Mouse (Mus musculus): ENCODE results near the gene Prrg2. TPM values are rescaled to one million over a fixed set of nuclear protein-coding genes. Genes with fewer than 3 reads are reported as not detected.

Gene Prrg2
- polyA plus RNA-seq, 1 experiment from 2014 or later = 14.5 TPM

GRCm38 (mm10) chr7:45072230-45072629, 9.8 kb upstream of the Prrg2 start:
- no peak for ATAC-seq

DNA sequence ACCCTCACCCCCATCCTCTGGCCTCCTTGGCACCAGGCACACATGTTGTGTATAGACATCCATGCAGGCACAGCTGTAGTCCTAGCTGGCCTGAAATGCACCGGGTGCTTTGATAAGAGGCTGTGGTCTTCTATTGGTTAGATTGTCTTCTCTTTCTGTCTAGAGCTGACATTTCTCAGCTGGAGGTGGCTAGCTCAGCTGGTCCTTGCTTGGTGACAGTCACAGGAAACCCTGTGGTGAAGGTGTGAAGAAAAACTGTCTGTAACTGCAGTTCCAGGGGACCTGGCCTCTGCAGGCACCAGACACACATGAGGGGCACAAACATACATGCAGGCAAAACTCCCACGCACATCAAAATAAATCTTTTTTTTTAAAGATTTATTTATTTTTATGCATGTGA, 7.2 kb upstream of the Prrg2 start:
- Histone ChIP-seq H3K4me3 (replicated peaks) (no peak overlapping the region), H3K4me1 (replicated peaks) (0 out of 2 replicates have a peak, but pooled peaks cover 2% of the 10 kb centered on the region), H3K4me2 (replicated peaks) (no peak overlapping the region), H3K9ac (replicated peaks) (no peak overlapping the region), H3K36me3 (peaks cover 12% of the 10 kb centered on the region), H3K9me3 (no peaks in the 10 kb centered on the region), H3K27me3 (no peaks in the 10 kb centered on the region), H3K27ac (no peak overlapping the region)
- WGBS = 95% methylated on average over 2 of the region's 2 CpGs
- ATAC-seq = no peak

More at GRCm38 (mm10) chr7:45072230-45072629, 9.8 kb upstream of the Prrg2 start:
- Histone ChIP-seq H3K27me3 (no peaks in the 10 kb centered on the region), H3K4me1 (replicated peaks) (no peaks in the 10 kb centered on the region), H3K9me3 (no peaks in the 10 kb centered on the region), H3K27ac (no peak overlapping the region), H3K36me3 (peaks cover 37% of the 10 kb centered on the region), H3K9ac (replicated peaks) (no peak overlapping the region), H3K4me2 (replicated peaks) (no peak overlapping the region), H3K4me3 (replicated peaks) (no peak overlapping the region)
- 70% methylated on average over 2 of the region's 2 CpGs for WGBS

DNA sequence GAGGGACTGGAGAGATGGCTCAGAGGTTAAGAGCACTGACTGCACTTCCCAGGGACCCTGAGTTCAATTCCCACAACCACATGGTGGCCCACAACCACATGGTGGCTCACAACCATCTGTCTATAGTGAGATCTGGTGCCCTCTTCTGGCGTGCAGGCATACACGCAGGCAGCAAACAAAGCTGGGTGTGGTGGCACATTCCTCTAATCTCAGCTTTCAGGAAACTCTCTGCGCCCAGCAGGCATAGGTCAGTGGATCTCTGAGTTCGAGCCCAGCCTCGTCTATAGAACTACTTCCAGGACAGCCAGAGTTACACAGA, 5.5 kb upstream of the Prrg2 start:
- H3K27me3 ChIP-seq = no peaks in the 10 kb centered on the region
- H3K9ac ChIP-seq (replicated peaks) = no peak overlapping the region
- H3K36me3 ChIP-seq = no peaks in the 10 kb centered on the region
- no peaks in the 10 kb centered on the region for H3K9me3 ChIP-seq
- no peak overlapping the region for H3K4me2 ChIP-seq (replicated peaks)
- H3K27ac ChIP-seq = no peak overlapping the region
- H3K4me3 ChIP-seq (replicated peaks) = no peak overlapping the region
- no peak for ATAC-seq
- peaks cover 15% of the 10 kb centered on the region for H3K4me1 ChIP-seq (replicated peaks)
- 30% methylated on average over 5 of the region's 5 CpGs for WGBS

- Histone ChIP-seq H3K4me2 (replicated peaks) (no peak overlapping the region), H3K9ac (replicated peaks) (no peak overlapping the region), H3K4me1 (replicated peaks) (peaks cover 15% of the 10 kb centered on the region), H3K4me3 (replicated peaks) (no peak overlapping the region), H3K36me3 (no peaks in the 10 kb centered on the region), H3K27me3 (no peaks in the 10 kb centered on the region), H3K27ac (no peak overlapping the region), H3K9me3 (no peaks in the 10 kb centered on the region)
- WGBS = 82% methylated on average over 4 of the region's 4 CpGs
- no peak for ATAC-seq
Measured at GRCm38 (mm10) chr7:45067190-45067999, 4.9 kb upstream of the Prrg2 start.

GRCm38 (mm10) chr7:45061532-45062075, 873 bp downstream of the Prrg2 start:
- no peak for ATAC-seq
- H3K27ac ChIP-seq = peak overlapping the region; percentile 89; the same call in 1 of the 2 replicates
- H3K36me3 ChIP-seq = no peaks in the 10 kb centered on the region
- no peaks in the 10 kb centered on the region for H3K27me3 ChIP-seq
- whole genome bisulfite sequencing = 18% methylated on average over 11 of the region's 11 CpGs
- no peaks in the 10 kb centered on the region for H3K9me3 ChIP-seq
- H3K4me3 ChIP-seq (replicated peaks) = peak overlapping the region; percentile 70
- H3K4me2 ChIP-seq (replicated peaks) = peak overlapping the region; percentile 62
- peaks cover 45% of the 10 kb centered on the region for H3K4me1 ChIP-seq (replicated peaks)
- peak overlapping the region; percentile 6; the same call in 1 of the 2 replicates for H3K9ac ChIP-seq (replicated peaks)

GRCm38 (mm10) chr7:45060632-45061122, 1.8 kb downstream of the Prrg2 start:
- Histone ChIP-seq H3K9ac (replicated peaks) (no peak overlapping the region), H3K4me3 (replicated peaks) (no peak overlapping the region), H3K27ac (no peak overlapping the region), H3K27me3 (no peaks in the 10 kb centered on the region), H3K36me3 (no peaks in the 10 kb centered on the region), H3K4me2 (replicated peaks) (no peak overlapping the region), H3K4me1 (replicated peaks) (peaks cover 45% of the 10 kb centered on the region), H3K9me3 (no peaks in the 10 kb centered on the region)
- 90% methylated on average over 6 of the region's 6 CpGs for WGBS
- ATAC-seq = no peak

GRCm38 (mm10) chr7:45058607-45059571, 3.6 kb downstream of the Prrg2 start:
- no peaks in the 10 kb centered on the region for H3K36me3 ChIP-seq
- ATAC-seq = peak; percentile 35
- peak overlapping the region; percentile 41 for H3K9ac ChIP-seq (replicated peaks)
- peak overlapping the region; percentile 26 for H3K4me2 ChIP-seq (replicated peaks)
- no peaks in the 10 kb centered on the region for H3K27me3 ChIP-seq
- H3K4me3 ChIP-seq (replicated peaks) = no peak overlapping the region
- WGBS = 72% methylated on average over 10 of the region's 10 CpGs
- H3K9me3 ChIP-seq = no peaks in the 10 kb centered on the region
- H3K4me1 ChIP-seq (replicated peaks) = peaks cover 46% of the 10 kb centered on the region
- peak overlapping the region; percentile 77 for H3K27ac ChIP-seq

GRCm38 (mm10) chr7:45056972-45057348, 5.5 kb downstream of the Prrg2 start:
- no peak overlapping the region for H3K4me2 ChIP-seq (replicated peaks)

GRCm38 (mm10) chr7:45056329-45056971, 6.0 kb downstream of the Prrg2 start:
- no peak for ATAC-seq
- Histone ChIP-seq H3K9me3 (no peaks in the 10 kb centered on the region), H3K9ac (replicated peaks) (no peak overlapping the region), H3K4me1 (replicated peaks) (peaks cover 41% of the 10 kb centered on the region), H3K4me2 (replicated peaks) (no peak overlapping the region), H3K4me3 (replicated peaks) (no peak overlapping the region), H3K36me3 (no peaks in the 10 kb centered on the region), H3K27ac (no peak overlapping the region), H3K27me3 (no peaks in the 10 kb centered on the region)
- 63% methylated on average over 14 of the region's 14 CpGs for WGBS

More at GRCm38 (mm10) chr7:45056972-45057348, 5.5 kb downstream of the Prrg2 start:
- Histone ChIP-seq H3K9me3 (no peaks in the 10 kb centered on the region), H3K9ac (replicated peaks) (no peak overlapping the region), H3K36me3 (no peaks in the 10 kb centered on the region), H3K4me1 (replicated peaks) (peaks cover 41% of the 10 kb centered on the region), H3K27ac (no peak overlapping the region), H3K4me3 (replicated peaks) (no peak overlapping the region), H3K27me3 (no peaks in the 10 kb centered on the region)
- no peak for ATAC-seq

GRCm38 (mm10) chr7:45053931-45054510, 8.5 kb downstream of the Prrg2 start:
- Histone ChIP-seq H3K4me1 (replicated peaks) (peaks cover 42% of the 10 kb centered on the region), H3K36me3 (peaks cover 16% of the 10 kb centered on the region), H3K27me3 (no peaks in the 10 kb centered on the region), H3K9ac (replicated peaks) (peak overlapping the region; percentile 97), H3K9me3 (no peaks in the 10 kb centered on the region), H3K4me3 (replicated peaks) (peak overlapping the region; percentile 99), H3K4me2 (replicated peaks) (peak overlapping the region; percentile 91), H3K27ac (peak overlapping the region; percentile 100)
- whole genome bisulfite sequencing = under 1% methylated on average over 33 of the region's 33 CpGs
- ATAC-seq = peak; percentile 87

All from midbrain, embryonic 13.5 days (tissue).